Mouse (Mus musculus): Measurements from ENCODE around the gene Ttc23. TPM values are rescaled to one million over a fixed set of nuclear protein-coding genes. Genes with fewer than 3 reads are reported as not detected.
A peak's percentile ranks its signal among the peaks of the same experiment; 100 is the strongest.

The Ttc23 gene
- total RNA-seq, 2 experiments from 2014 or later, result 24.7 to 27.2 TPM

GRCm38 (mm10) chr7:67697892-67698630, 50.9 kb downstream of the Ttc23 start:
- DNase-seq, result no peak

GRCm38 (mm10) chr7:67699301-67699700, 52.1 kb downstream of the Ttc23 start:
- no peak for DNase-seq

GRCm38 (mm10) chr7:67700846-67701245, 53.6 kb downstream of the Ttc23 start:
- peak; percentile 53 for DNase-seq

- DNase-seq, result no peak
Observed at GRCm38 (mm10) chr7:67701252-67701914, 54.2 kb downstream of the Ttc23 start.

- DNase-seq, result no peak
Observed at GRCm38 (mm10) chr7:67708160-67708559, 61.0 kb downstream of the Ttc23 start.

GRCm38 (mm10) chr7:67710216-67710615, 63.0 kb downstream of the Ttc23 start:
- DNase-seq, result no peak

GRCm38 (mm10) chr7:67713820-67714510, 66.8 kb downstream of the Ttc23 start:
- DNase-seq, result peak; percentile 64

- DNase-seq, result no peak
Observed at GRCm38 (mm10) chr7:67715176-67715575, 68.0 kb downstream of the Ttc23 start.

GRCm38 (mm10) chr7:67716213-67716878, 69.1 kb downstream of the Ttc23 start:
- no peak for DNase-seq

- no peak for DNase-seq
Observed at GRCm38 (mm10) chr7:67716925-67717324, 69.7 kb downstream of the Ttc23 start.

GRCm38 (mm10) chr7:67717520-67717919, 70.3 kb downstream of the Ttc23 start:
- DNase-seq, result no peak

- no peak for DNase-seq
Observed at GRCm38 (mm10) chr7:67718804-67719203, 71.6 kb downstream of the Ttc23 start.

GRCm38 (mm10) chr7:67722163-67722562, 75.0 kb downstream of the Ttc23 start:
- no peak for DNase-seq

GRCm38 (mm10) chr7:67724536-67724935, 77.3 kb downstream of the Ttc23 start:
- DNase-seq, result no peak

- no peak for DNase-seq
Observed at GRCm38 (mm10) chr7:67725016-67725415, 77.8 kb downstream of the Ttc23 start.

- DNase-seq, result no peak
Observed at GRCm38 (mm10) chr7:67728203-67728602, 81.0 kb downstream of the Ttc23 start.

- no peak for DNase-seq
Observed at GRCm38 (mm10) chr7:67728809-67729208, 81.6 kb downstream of the Ttc23 start.

GRCm38 (mm10) chr7:67730431-67731110, 83.4 kb downstream of the Ttc23 start:
- no peak for DNase-seq

GRCm38 (mm10) chr7:67732276-67732675, 85.1 kb downstream of the Ttc23 start:
- DNase-seq, result no peak

GRCm38 (mm10) chr7:67740382-67740781, 93.2 kb downstream of the Ttc23 start:
- DNase-seq, result no peak

- peak; percentile 33 for DNase-seq
Observed at GRCm38 (mm10) chr7:67740796-67741195, 93.6 kb downstream of the Ttc23 start.

- DNase-seq, result peak; percentile 41
Observed at GRCm38 (mm10) chr7:67741706-67742105, 94.5 kb downstream of the Ttc23 start.
